Mouse (Mus musculus): Measurements from ENCODE around the gene Fam198b. TPM values are rescaled to one million over a fixed set of nuclear protein-coding genes. Genes with fewer than 3 reads are reported as not detected.

The Fam198b gene
- total and polyA plus RNA-seq, 2 experiments from 2014 or later = 1.8 to 3.1 TPM

DNA sequence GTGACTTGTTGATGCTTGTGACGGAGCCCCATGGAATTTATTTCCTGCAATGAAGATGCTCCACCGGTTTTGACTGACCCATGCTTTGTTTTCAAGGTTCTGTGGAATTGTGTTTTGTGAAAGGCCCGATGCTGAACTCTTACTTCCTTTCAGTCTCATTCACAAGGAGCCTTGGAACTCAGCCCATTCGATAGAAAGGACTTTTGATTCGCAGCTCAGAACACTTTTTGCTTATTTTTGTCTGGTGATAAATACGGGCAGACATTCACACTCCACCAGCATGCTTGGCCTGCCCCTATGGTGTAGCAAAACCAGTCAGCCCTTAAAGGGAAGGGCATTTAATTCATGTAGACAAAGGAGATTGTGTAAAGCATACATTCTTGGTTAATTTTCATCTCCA is 19.5 kb downstream of the Fam198b start:
- 0 out of 2 replicates have a peak, but pooled peaks cover 9% of the 10 kb centered on the region for H3K4me1 ChIP-seq (ENCODE audit: insufficient read depth, low read length)
- no peaks in the 10 kb centered on the region for H3K36me3 ChIP-seq (ENCODE audit: insufficient read depth, low read length)
- no peak overlapping the region for H3K9ac ChIP-seq (replicated peaks; ENCODE audit: low read length)
- 21% methylated on average over 6 of the region's 6 CpGs for WGBS
- H3K27me3 ChIP-seq (ENCODE audit: insufficient read depth, low read length) = no peaks in the 10 kb centered on the region
- DNase-seq (ENCODE audit: low spot score) (peak; percentile 62), ATAC-seq (peak; percentile 85)
- TF ChIP-seq CTCF (IDR thresholded peaks at IDR 0.05; ENCODE audit: low read depth) = no peak
- peak overlapping the region; percentile 28; the same call in 1 of the 2 replicates for H3K27ac ChIP-seq
- H3K4me2 ChIP-seq (ENCODE audit: low read depth, low read length) = no peak overlapping the region
- no peaks in the 10 kb centered on the region for H3K9me3 ChIP-seq (ENCODE audit: low read length)
- no peak overlapping the region for H3K4me3 ChIP-seq (ENCODE audit: low read length)

DNA sequence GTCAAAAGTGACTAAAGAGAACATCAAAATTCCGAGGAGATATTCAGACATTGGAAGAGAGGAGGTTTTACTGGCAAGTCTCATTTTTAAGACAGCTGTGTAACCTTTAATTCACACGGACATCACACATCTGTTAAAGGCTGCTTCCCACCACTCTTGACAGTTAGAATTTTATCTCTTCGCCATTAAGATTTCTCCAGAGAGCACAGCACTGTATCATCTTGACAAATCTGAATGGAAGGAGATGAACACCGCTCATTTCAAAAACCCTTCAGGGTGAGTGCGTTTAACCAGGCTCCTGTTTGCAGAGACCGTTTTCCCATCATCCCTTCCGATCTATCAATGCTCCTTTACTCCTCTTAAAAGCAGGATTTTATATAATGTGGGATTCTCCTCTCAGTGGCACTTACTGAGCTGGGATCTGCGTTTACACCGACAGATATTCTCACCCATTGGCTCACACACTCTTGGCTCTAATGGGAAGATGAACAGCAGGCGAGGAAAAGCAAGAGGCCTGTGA is 20.0 kb downstream of the Fam198b start:
- peak overlapping the region; percentile 28 for H3K27ac ChIP-seq
- TF ChIP-seq CTCF (IDR thresholded peaks at IDR 0.05; ENCODE audit: low read depth) = no peak

DNA sequence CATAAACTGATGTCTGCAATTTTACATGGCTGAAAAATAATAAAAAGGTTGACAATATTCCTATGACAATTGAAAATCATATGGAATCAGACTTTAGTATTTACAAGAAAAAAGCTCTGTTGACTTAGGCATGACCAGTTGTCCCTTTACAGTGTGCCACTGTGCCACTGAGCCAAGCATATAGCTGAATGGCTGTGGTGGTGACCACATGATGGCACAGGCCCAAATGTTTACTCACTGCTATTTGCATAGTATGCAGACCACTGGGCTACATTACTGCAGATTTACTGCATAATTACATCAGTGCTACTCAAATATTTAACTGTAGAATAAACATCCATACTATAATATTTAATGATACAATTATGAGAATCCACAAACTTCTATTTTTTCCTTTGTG is 21.1 kb downstream of the Fam198b start:
- no peaks in the 10 kb centered on the region for H3K9me3 ChIP-seq (ENCODE audit: low read length)
- no peak overlapping the region for H3K4me2 ChIP-seq (ENCODE audit: low read depth, low read length)
- H3K27me3 ChIP-seq (ENCODE audit: insufficient read depth, low read length) = no peaks in the 10 kb centered on the region
- DNase-seq (ENCODE audit: low spot score) (no peak), ATAC-seq (no peak)
- no peak for TF ChIP-seq CTCF (IDR thresholded peaks at IDR 0.05; ENCODE audit: low read depth)
- 0 out of 2 replicates have a peak, but pooled peaks cover 9% of the 10 kb centered on the region for H3K4me1 ChIP-seq (ENCODE audit: insufficient read depth, low read length)
- H3K36me3 ChIP-seq (ENCODE audit: insufficient read depth, low read length) = no peaks in the 10 kb centered on the region
- no peak overlapping the region for H3K4me3 ChIP-seq (ENCODE audit: low read length)
- no peak overlapping the region for H3K9ac ChIP-seq (replicated peaks; ENCODE audit: low read length)
- H3K27ac ChIP-seq = no peak overlapping the region

More for the DNA sequence above, 20.0 kb downstream of the Fam198b start:
- 50% methylated on average over 10 of the region's 10 CpGs for WGBS
- H3K9ac ChIP-seq (replicated peaks; ENCODE audit: low read length) = no peak overlapping the region
- no peaks in the 10 kb centered on the region for H3K27me3 ChIP-seq (ENCODE audit: insufficient read depth, low read length)
- H3K36me3 ChIP-seq (ENCODE audit: insufficient read depth, low read length) = no peaks in the 10 kb centered on the region
- no peak overlapping the region for H3K4me3 ChIP-seq (ENCODE audit: low read length)
- no peaks in the 10 kb centered on the region for H3K9me3 ChIP-seq (ENCODE audit: low read length)
- DNase-seq (ENCODE audit: low spot score) = peak; percentile 15
- no peak overlapping the region for H3K4me2 ChIP-seq (ENCODE audit: low read depth, low read length)
- peak; percentile 43 for ATAC-seq
- 0 out of 2 replicates have a peak, but pooled peaks cover 9% of the 10 kb centered on the region for H3K4me1 ChIP-seq (ENCODE audit: insufficient read depth, low read length)

DNA sequence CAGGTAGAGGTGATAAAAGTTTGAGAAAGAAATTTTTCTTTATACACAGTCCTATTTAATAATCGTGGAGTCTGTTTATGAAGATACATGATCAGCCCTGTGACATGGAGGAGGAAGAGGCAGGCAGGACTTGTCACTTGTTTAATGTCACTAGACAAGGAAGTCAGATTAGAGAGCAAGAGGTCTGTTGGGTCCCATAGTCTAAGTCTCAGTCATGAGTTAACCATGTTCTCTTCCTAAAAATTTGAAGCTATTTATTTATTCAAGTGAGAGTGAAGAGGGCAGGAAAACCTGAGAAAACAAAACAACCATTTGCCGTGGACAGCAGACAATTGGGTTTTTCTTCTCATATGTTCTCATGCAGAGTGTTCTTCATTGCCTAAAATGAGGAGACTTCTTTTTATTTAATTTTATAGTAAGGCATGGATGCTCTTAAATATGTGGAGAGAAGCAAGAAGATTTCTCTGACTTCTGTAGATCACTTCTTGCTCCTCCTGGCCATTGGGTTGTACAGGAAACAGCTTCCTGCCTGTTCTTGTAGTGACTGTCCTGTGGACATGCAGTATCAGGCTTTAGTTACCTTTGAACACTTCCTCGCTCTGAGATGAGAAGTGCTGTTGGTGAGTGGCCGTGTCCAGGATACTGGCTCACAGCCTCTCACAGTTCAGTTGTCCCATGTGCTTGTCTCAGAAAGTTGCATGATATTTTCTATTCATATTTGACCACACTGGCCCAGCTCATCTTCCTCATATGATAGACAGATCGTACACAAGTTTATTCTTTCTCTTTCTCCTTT is 22.1 kb downstream of the Fam198b start:
- ATAC-seq (no peak), DNase-seq (ENCODE audit: low spot score) (no peak)
- TF ChIP-seq CTCF (IDR thresholded peaks at IDR 0.05; ENCODE audit: low read depth) = no peak
- 0 out of 2 replicates have a peak, but pooled peaks cover 9% of the 10 kb centered on the region for H3K4me1 ChIP-seq (ENCODE audit: insufficient read depth, low read length)
- H3K9ac ChIP-seq (replicated peaks; ENCODE audit: low read length) = no peak overlapping the region
- no peak overlapping the region for H3K27ac ChIP-seq
- H3K4me2 ChIP-seq (ENCODE audit: low read depth, low read length) = no peak overlapping the region
- H3K27me3 ChIP-seq (ENCODE audit: insufficient read depth, low read length) = no peaks in the 10 kb centered on the region
- no peaks in the 10 kb centered on the region for H3K36me3 ChIP-seq (ENCODE audit: insufficient read depth, low read length)
- no peaks in the 10 kb centered on the region for H3K9me3 ChIP-seq (ENCODE audit: low read length)
- H3K4me3 ChIP-seq (ENCODE audit: low read length) = no peak overlapping the region
- 80% methylated on average over 5 of the region's 5 CpGs for WGBS

DNA sequence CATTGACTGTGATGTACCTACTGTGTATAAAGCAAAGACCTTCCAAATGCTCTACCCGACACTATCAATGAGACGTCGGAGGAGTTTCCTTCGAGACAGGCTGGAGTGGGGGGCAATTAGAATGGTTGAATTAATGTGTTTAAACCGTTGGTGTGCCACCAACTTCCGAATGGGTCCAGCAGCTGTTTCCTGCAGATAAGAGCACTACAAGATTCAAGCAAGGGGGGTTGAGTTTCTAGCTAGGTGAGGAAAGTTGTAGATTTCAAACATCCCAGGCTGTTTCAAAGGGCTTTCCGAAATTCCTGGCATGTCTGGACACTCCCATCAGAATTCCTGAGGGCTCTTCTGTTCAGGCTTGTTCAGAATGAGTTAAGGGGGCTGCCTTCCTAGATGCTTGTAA is 22.9 kb downstream of the Fam198b start:
- H3K4me2 ChIP-seq (ENCODE audit: low read depth, low read length) = no peak overlapping the region
- no peaks in the 10 kb centered on the region for H3K9me3 ChIP-seq (ENCODE audit: low read length)

DNA sequence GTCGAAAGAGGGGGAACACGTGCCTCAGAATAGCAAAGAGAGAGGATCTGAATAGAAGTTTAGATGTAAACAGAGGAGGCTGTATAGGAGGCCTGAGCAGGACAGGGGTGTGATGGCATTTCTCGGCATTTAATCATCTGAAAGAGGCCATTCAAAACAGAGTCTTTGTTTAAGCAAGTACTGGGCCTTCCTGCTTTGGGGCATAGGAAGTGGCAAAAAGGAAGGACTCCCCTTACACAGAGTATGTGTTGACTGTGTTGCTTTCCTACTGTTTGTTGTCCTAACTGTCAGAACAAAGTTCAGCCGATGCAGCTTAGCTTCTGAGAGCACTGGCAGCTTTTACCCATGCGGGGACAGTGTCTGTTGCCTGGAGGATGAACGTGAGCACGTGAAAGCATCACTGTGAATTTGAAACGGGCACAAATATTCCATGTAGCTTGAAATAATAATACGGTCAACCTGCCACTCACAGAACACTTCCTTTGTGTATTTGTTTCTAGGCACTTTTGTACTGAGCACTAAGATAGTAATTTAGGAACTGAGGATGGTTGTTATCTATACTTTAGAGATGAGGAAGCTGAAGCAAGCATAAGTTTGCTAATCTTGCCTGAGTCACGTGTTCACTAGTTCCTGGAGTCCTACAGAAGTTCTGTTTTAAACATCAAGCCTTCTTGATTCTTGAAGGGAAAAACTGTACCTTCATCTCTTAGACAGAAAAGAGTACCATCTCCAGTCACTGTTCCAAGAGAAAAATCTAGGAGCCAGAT is 26.2 kb downstream of the Fam198b start:
- H3K4me1 ChIP-seq (ENCODE audit: insufficient read depth, low read length) = no peaks in the 10 kb centered on the region
- no peaks in the 10 kb centered on the region for H3K36me3 ChIP-seq (ENCODE audit: insufficient read depth, low read length)
- H3K27me3 ChIP-seq (ENCODE audit: insufficient read depth, low read length) = no peaks in the 10 kb centered on the region
- ATAC-seq (no peak), DNase-seq (ENCODE audit: low spot score) (no peak)
- H3K4me3 ChIP-seq (ENCODE audit: low read length) = no peak overlapping the region
- WGBS = 49% methylated on average over 10 of the region's 10 CpGs
- no peak for TF ChIP-seq CTCF (IDR thresholded peaks at IDR 0.05; ENCODE audit: low read depth)
- no peak overlapping the region for H3K9ac ChIP-seq (replicated peaks; ENCODE audit: low read length)
- H3K4me2 ChIP-seq (ENCODE audit: low read depth, low read length) = no peak overlapping the region
- H3K27ac ChIP-seq = no peak overlapping the region
- H3K9me3 ChIP-seq (ENCODE audit: low read length) = no peaks in the 10 kb centered on the region

More for the DNA sequence above, 22.9 kb downstream of the Fam198b start:
- Histone ChIP-seq H3K27me3 (ENCODE audit: insufficient read depth, low read length) (no peaks in the 10 kb centered on the region), H3K36me3 (ENCODE audit: insufficient read depth, low read length) (no peaks in the 10 kb centered on the region), H3K9ac (replicated peaks; ENCODE audit: low read length) (no peak overlapping the region), H3K27ac (no peak overlapping the region), H3K4me3 (ENCODE audit: low read length) (no peak overlapping the region), H3K4me1 (ENCODE audit: insufficient read depth, low read length) (0 out of 2 replicates have a peak, but pooled peaks cover 9% of the 10 kb centered on the region)
- ATAC-seq (no peak), DNase-seq (ENCODE audit: low spot score) (no peak)
- TF ChIP-seq CTCF (IDR thresholded peaks at IDR 0.05; ENCODE audit: low read depth) = no peak
- 69% methylated on average over 7 of the region's 7 CpGs for WGBS

All from hindbrain, postnatal 0 days (tissue).